Mouse (Mus musculus) ES-Bruce4 (cell line): ENCODE data around the gene Rassf2.

ENCODE experiments used
- EP300 ChIP-seq: IDR thresholded peaks from 2 replicates; pipeline ENCODE4 v1.6.1; 2011; ENCODE audit warnings: low read depth, low read length; ENCODE audit not compliant: insufficient read depth
- POLR2A ChIP-seq: IDR thresholded peaks from one replicate; pipeline ENCODE4 v1.8.1; 2011; ENCODE audit warnings: low read length; ENCODE audit not compliant: insufficient read depth

- TF ChIP-seq POLR2A (no peak), EP300 (no peak)
Measured at GRCm38 (mm10) chr2:131987950-131988349, 42.1 kb downstream of the Rassf2 start.
